Mouse (Mus musculus): ENCODE measurements around the gene Fxn.
"Not testable (repeated sequence)": the region's sequence is repeated elsewhere in the genome, so short reads cannot be mapped to it uniquely, and the experiment has no call there.

Fxn gene

GRCm38 (mm10) chr19:24241799-24242546 is 38.4 kb downstream of the Fxn start:
- no peak for DNase-seq (ENCODE audit: extremely low read depth, low read depth)

GRCm38 (mm10) chr19:24241271-24241670 is 39.1 kb downstream of the Fxn start:
- no peak for DNase-seq (ENCODE audit: extremely low read depth, low read depth)

- DNase-seq (ENCODE audit: extremely low read depth, low read depth), result no peak
Observed at GRCm38 (mm10) chr19:24238011-24238410, 42.4 kb downstream of the Fxn start.

GRCm38 (mm10) chr19:24232356-24232755 is 48.0 kb downstream of the Fxn start:
- not testable (repeated sequence) for DNase-seq (ENCODE audit: extremely low read depth, low read depth)

GRCm38 (mm10) chr19:24225305-24225696 is 55.1 kb downstream of the Fxn start:
- no peak for DNase-seq (ENCODE audit: extremely low read depth, low read depth)

- DNase-seq (ENCODE audit: extremely low read depth, low read depth), result no peak
Observed at GRCm38 (mm10) chr19:24224500-24225304, 55.7 kb downstream of the Fxn start, which contains the start of gene Tjp2. Tjp2 (minus strand) TSS chr19:24225030.

- DNase-seq (ENCODE audit: extremely low read depth, low read depth), result no peak
Observed at GRCm38 (mm10) chr19:24223851-24224251, 56.6 kb downstream of the Fxn start.

- DNase-seq (ENCODE audit: extremely low read depth, low read depth), result no peak
Observed at GRCm38 (mm10) chr19:24221455-24221854, 59.0 kb downstream of the Fxn start.

GRCm38 (mm10) chr19:24220795-24221445 is 59.5 kb downstream of the Fxn start:
- DNase-seq (ENCODE audit: extremely low read depth, low read depth), result no peak

GRCm38 (mm10) chr19:24219011-24219410 is 61.4 kb downstream of the Fxn start:
- no peak for DNase-seq (ENCODE audit: extremely low read depth, low read depth)

- no peak for DNase-seq (ENCODE audit: extremely low read depth, low read depth)
Observed at GRCm38 (mm10) chr19:24218291-24218690, 62.1 kb downstream of the Fxn start.

- DNase-seq (ENCODE audit: extremely low read depth, low read depth), result no peak
Observed at GRCm38 (mm10) chr19:24217851-24218250, 62.6 kb downstream of the Fxn start.

- no peak for DNase-seq (ENCODE audit: extremely low read depth, low read depth)
Observed at GRCm38 (mm10) chr19:24216771-24217170, 63.6 kb downstream of the Fxn start.

GRCm38 (mm10) chr19:24214939-24215338 is 65.5 kb downstream of the Fxn start:
- DNase-seq (ENCODE audit: extremely low read depth, low read depth), result no peak

GRCm38 (mm10) chr19:24213299-24213698 is 67.1 kb downstream of the Fxn start:
- DNase-seq (ENCODE audit: extremely low read depth, low read depth), result no peak

GRCm38 (mm10) chr19:24212552-24213249 is 67.7 kb downstream of the Fxn start:
- DNase-seq (ENCODE audit: extremely low read depth, low read depth), result no peak
